Mouse (Mus musculus): ENCODE measurements at regions not wholly inside any gene's neighbourhood (a gene's known extent, or its start where the extent isn't known, plus 50 kb on each side); places are given as distances from the start of the nearest gene placed in this dataset.

GRCm38 (mm10) chr9:120723026-120723425, 151.8 kb downstream of the Rpl14 start:
- DNase-seq, result no peak

- DNase-seq, result no peak
Observed at GRCm38 (mm10) chr9:120731952-120732622, 160.8 kb downstream of the Rpl14 start.

- no peak for DNase-seq
Observed at GRCm38 (mm10) chr9:120732650-120733293, 161.5 kb downstream of the Rpl14 start.

GRCm38 (mm10) chr9:120733681-120734465, 162.6 kb downstream of the Rpl14 start:
- DNase-seq, result peak; percentile 66

- DNase-seq, result peak; percentile 75
Observed at GRCm38 (mm10) chr9:120735217-120735616, 164.0 kb downstream of the Rpl14 start.

- DNase-seq, result peak; percentile 51
Observed at GRCm38 (mm10) chr9:120737956-120738355, 166.7 kb downstream of the Rpl14 start.

DNA sequence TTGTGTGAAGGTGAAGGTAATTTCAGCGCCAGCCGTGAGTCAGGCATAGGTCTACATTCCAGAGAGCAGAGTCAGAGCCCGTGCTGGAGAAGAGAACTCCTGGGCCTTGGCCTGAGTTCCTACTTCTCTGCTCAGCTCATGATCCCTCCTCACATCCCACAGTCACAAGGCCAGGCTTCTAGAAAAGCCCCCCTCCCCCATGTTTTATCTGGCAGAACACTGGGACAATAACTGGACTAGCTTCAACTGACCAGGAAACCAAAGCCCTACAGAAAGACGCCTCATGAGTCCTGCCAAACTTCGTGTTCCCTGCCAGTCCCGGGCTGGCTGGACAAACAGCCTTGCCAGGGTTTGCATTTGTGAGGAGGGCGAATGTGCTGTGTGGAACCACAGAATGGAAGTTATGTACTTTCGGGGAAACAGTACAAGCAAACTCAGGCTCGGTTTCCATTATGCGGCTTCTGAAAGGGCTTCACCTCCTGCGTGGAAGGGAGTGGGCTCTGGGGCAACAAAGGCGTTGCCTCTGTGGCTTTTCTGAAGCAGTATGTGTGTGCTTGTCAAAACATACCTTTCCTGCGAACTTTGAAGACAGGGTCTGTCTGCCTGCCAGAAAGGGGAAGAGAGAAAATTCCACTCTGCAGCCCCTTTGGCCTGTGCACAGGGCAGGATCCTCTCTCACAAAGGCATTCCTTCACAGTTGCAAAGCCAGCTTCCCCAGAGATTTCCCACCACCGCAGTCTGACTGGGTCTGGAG, 168.1 kb downstream of the Rpl14 start:
- peak; percentile 79 for DNase-seq

GRCm38 (mm10) chr9:120739953-120740524, 168.8 kb downstream of the Rpl14 start:
- no peak for DNase-seq

- peak; percentile 44 for DNase-seq
Observed at GRCm38 (mm10) chr9:120741521-120741920, 170.3 kb downstream of the Rpl14 start.

DNA sequence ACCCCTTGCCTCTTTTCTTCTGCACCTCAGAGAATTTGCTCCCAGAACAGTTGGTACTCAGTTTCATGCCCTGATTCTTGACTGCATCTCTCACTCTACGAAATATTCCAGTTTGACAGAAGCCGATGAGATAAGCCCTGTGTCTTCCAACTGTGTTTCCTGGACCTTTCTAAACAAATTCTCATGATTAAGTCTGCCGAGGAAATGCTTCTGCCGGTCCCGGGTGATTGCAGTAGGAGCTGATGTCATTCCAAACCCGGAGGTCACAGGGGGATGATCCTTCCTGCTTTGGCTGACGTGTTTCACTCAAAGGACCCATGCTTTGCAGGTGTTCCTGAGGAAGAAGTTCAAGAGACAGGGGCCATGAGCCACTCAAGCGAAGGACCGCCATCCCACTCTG, 172.2 kb downstream of the Rpl14 start:
- no peak for DNase-seq

GRCm38 (mm10) chr9:120745674-120746073, 174.4 kb downstream of the Rpl14 start:
- no peak for DNase-seq

DNA sequence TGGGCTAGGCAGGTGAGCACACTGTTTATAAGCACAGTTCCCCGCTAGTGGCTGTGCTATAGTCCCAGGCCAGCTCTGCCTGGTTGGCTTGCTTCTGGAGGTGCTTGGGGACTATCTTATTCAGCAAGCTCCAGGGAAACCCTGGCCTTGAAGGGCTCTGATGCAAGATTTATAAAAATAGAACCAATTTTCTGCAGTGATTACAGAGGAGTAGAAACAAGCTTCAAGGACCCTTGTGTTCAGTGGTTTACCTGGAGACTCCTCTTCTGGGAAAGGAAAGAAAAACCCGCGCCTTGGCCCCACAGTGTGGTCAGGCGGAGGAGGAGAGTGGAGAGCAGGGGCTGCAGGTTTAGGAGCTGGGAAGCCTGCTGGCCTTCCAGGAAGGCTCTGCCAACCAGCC, 178.2 kb upstream of the Ctnnb1 start:
- DNase-seq, result peak; percentile 30

DNA sequence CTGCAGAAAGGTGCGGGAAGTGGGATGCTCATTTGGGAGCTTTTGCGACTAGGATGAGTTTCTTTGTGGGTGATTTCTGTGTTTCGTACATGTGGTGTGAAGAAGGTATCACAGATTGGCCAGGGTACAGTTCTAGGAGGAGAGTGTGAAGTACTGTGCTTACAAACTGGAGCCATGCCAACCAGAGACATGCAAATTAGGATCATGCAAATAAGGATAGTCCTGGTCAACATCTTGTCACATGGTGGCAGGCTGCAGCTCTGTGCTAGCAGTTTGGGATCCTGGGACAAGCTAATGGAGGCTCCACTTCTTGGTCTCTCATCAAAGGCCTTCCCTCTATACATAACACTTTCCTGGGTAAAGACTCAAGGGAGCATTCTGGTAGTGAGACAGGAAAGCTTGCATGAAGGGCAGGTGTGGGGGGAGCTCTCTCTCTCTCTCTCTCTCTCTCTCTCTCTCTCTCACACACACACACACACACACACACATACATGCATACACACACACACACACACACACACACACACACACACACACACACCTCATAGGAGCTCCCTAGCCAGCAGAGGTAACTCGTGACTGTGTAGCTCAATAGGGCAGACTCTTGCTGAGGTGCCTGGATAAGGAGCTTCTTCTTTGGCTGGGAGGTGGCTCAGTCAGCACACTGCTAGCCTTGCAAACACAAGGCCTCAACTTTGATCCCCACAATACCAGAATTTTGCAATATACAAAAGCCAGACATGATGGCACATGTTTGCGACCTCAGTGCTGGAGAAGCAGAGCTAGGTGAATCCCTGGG, 177.1 kb upstream of the Ctnnb1 start:
- no peak for DNase-seq

DNA sequence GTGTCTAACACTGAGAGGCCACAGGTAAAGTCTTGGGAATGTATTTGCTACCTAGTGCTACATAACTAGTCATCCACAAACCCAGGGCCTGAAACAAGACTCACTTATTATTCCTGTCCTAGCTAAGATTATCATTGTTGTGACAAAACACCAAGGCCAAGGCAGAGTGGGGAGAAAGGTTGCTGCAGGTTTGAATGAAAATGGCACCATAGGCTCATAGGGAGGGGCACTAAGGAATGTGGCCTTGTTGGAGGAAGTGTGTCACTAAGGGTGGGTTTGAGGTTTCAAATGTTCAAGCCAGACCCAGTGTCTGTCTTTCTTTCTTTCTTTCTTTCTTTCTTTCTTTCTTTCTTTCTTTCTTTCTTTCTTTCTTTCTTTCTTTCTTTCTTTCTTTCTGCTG, 174.9 kb upstream of the Ctnnb1 start:
- DNase-seq, result no peak

DNA sequence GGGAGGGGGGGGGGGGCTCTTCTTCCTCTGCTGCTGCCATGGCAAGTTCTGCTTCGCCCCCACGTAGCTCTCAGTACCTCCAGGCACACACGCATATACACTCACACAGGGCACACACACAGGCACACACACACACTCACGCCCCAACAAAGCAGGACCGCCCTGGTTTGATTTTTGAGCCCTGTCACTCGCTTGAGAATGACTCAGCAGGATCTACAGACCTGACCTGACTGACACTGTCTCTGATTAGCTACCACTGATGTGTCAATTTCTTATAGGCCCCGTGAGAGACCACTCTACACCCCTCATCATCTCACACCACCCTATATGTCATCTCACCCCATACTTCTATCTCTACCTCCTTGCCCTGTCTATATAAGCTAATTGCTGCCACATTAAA, 173.5 kb upstream of the Ctnnb1 start:
- DNase-seq, result no peak

DNA sequence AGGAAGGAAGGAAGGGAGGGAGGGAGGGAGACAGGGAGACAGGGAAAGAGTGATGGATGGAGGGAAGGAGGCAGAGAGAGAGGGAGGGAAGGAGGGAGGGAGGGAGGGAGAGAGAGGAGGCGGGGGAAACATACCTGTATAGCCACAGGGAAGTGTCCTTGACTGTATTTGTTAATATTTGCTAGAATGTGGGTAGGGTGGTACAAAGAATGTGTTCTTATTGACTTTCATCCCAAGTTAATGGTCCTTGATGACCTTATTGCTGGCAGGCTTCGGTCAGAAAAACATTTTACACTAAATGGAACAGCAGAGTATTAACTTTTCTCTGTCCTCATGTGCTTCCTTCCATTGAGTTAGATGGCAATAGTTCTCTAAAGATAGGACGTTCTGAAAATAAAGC, 171.0 kb upstream of the Ctnnb1 start:
- DNase-seq, result no peak

- DNase-seq, result no peak
Observed at GRCm38 (mm10) chr9:120758632-120759031, 170.4 kb upstream of the Ctnnb1 start.

GRCm38 (mm10) chr9:120759771-120760170, 169.2 kb upstream of the Ctnnb1 start:
- DNase-seq, result peak; percentile 43

- DNase-seq, result no peak
Observed at GRCm38 (mm10) chr9:120763802-120764201, 165.2 kb upstream of the Ctnnb1 start.

GRCm38 (mm10) chr9:120764663-120765062, 164.4 kb upstream of the Ctnnb1 start:
- DNase-seq, result no peak

DNA sequence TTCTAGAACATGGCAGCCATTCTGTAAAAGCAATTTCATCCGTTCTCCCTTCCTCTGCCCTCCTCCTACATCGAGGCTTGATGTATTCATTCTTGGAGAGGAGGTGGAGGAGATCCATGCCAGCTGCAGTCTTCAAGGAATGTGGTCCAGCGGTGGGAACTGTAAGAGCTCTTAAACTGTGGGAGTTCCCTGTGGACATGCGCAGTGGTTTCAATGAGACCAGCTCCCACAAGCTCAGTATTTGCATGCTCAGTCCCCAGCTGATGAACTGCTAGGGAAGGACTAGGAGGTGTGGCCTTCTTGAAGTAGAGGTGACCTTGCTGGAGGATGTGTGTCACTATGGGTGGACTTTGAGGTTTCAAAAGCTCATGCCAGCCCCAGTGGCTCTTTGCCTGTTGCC, 163.7 kb upstream of the Ctnnb1 start:
- no peak for DNase-seq
